Mouse (Mus musculus) liver, postnatal 0 days (tissue): ENCODE data around the gene LTO1.

Source experiments
- CTCF ChIP-seq: sonication (generic); IDR thresholded peaks from 2 replicates; pipeline ENCODE4 v1.5.1; 2016; ENCODE audit warnings: antibody characterized with exemption, low read depth
- EP300 ChIP-seq: IDR thresholded peaks from 2 replicates; pipeline ENCODE4 v1.6.1; 2016; ENCODE audit warnings: antibody characterized with exemption, low read depth, mild to moderate bottlenecking

DNA sequence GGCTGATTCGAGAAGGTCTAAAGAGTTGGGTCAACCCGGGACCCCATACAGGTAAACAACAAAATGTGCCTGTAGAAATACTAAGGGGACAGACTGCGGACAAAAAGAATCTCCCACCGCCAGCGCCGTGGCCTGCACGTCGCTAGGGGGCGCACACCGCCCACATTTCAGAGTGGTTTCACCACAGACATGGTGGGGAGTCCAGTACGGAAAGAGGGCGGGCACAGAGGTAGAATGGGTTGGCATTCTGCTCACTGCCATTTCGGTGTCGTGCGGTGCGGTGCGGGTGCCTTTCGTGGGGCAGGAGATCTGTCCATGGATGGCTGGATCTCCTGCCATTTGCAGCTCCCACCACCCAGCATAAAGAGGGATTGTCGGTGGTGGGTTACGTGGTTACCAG is 22.6 kb downstream of the LTO1 start:
- TF ChIP-seq CTCF (peak; percentile 98), EP300 (no peak)
